Mouse (Mus musculus) midbrain, postnatal 0 days (tissue): Measurements from ENCODE around the gene Tns3. TPM values are rescaled to one million over a fixed set of nuclear protein-coding genes. Genes with fewer than 3 reads are reported as not detected.
A peak's percentile ranks its signal among the peaks of the same experiment; 100 is the strongest.
"Not testable (repeated sequence)": the region's sequence is repeated elsewhere in the genome, so short reads cannot be mapped to it uniquely, and the experiment has no call there.

ENCODE experiments used
- ATAC-seq: fragments of 200-750 bp; cut with Nextera tagmentation; 2 replicates; pipeline ENCODE4 v1.8.0; 2017; ENCODE audit warnings: moderate number of reproducible peaks, mild to moderate bottlenecking, moderate TSS enrichment, moderate library complexity; ENCODE audit not compliant: low FRiP score
- DNase-seq: peaks from one replicate; pipeline ENCODE4 v3.0.0-alpha.2; 2015; ENCODE audit warnings: low spot score
- H3K27ac ChIP-seq: fragments of 300-500 bp; sonication (generic); 2 replicates; pipeline ENCODE4 v1.5.1; 2014; ENCODE audit warnings: low read depth, mild to moderate bottlenecking, low read length, mixed read lengths
- H3K27me3 ChIP-seq: fragments of 300-500 bp; sonication (generic); 2 replicates; pipeline ENCODE4 v1.6.1; 2014; ENCODE audit warnings: low read length, control low read depth, mixed read lengths; ENCODE audit not compliant: insufficient read depth
- H3K36me3 ChIP-seq: fragments of 300-500 bp; sonication (generic); 2 replicates; pipeline ENCODE4 v1.6.1; 2014; ENCODE audit warnings: low read length, control low read depth, mixed read lengths; ENCODE audit not compliant: insufficient read depth
- H3K4me1 ChIP-seq: fragments of 300-500 bp; sonication (generic); 2 replicates; pipeline ENCODE4 v1.6.1; 2014; ENCODE audit warnings: mild to moderate bottlenecking, control low read depth, antibody characterized with exemption, low read length, mixed read lengths; ENCODE audit not compliant: insufficient read depth
- H3K4me2 ChIP-seq: fragments of 300-500 bp; sonication (generic); 2 replicates; pipeline ENCODE4 v1.6.1; 2014; ENCODE audit warnings: low read depth, mild to moderate bottlenecking, low read length, mixed read lengths; ENCODE audit not compliant: poor library complexity, severe bottlenecking
- H3K4me3 ChIP-seq: fragments of 300-500 bp; sonication (generic); 2 replicates; pipeline ENCODE4 v1.5.1; 2014; ENCODE audit warnings: low read depth, mild to moderate bottlenecking, low read length, moderate library complexity
- H3K9ac ChIP-seq: fragments of 300-500 bp; sonication (generic); replicated peaks from 2 replicates; pipeline ENCODE4 v1.6.1; 2014; ENCODE audit warnings: mild to moderate bottlenecking, low read length, moderate library complexity, mixed read lengths; ENCODE audit not compliant: poor library complexity, severe bottlenecking
- H3K9me3 ChIP-seq: fragments of 300-500 bp; sonication (generic); 2 replicates; pipeline ENCODE4 v1.6.1; 2016; ENCODE audit warnings: low read length, control low read depth
- CTCF ChIP-seq: IDR thresholded peaks from 2 replicates; pipeline ENCODE4 v1.5.1; 2016; ENCODE audit warnings: antibody characterized with exemption, mild to moderate bottlenecking
- WGBS: fragments of 180-500 bp; shearing (Covaris S2); extraction: QIAGEN DNeasy Blood & Tissue Kit; methylation state at CpG from one replicate; pipeline ENCODE4 v1.1.7; 2014; 5-methylcytosine and 5-hydroxymethylcytosine counted together
- polyA plus RNA-seq: library from polyadenylated mRNA; unstranded; fragments of >200 nt; fragmentation: Nextera tagmentation; extraction: Ambion mirVana; gene quantifications from 2 replicates; pipeline ENCODE4 v1.2.1, GENCODE M21; 2015
- total RNA-seq: library from RNA; depleted of rRNA; stranded (reverse); fragments of >200 nt; gene quantifications from 2 replicates; pipeline ENCODE4 v1.2.3, GENCODE M21; 2014

The Tns3 gene
- total and polyA plus RNA-seq, 2 experiments from 2014 or later = 4.9 to 38.7 TPM

DNA sequence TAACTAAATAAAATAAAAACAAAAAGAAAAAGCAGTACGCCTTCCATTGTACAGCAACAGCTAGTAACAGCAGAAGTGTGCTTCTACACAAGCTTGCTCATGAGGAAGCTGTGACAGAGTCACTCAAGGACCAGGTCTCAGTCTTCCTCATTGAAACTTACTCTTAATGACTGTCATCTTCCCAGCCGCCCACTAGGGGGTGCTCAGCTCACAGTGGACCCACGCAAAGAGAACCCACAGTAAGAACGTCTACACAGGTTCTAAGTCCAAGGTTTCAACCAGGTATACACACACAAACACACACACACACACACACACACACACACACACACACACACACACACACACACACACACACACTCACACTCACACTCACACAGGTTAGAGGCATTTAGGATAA lies 129.4 kb downstream of the Tns3 start:
- DNase-seq = peak; percentile 73
- H3K27me3 ChIP-seq = no peaks in the 10 kb centered on the region
- H3K4me1 ChIP-seq = peaks cover 9% of the 10 kb centered on the region; the same call in 1 of the 2 replicates
- 21% methylated on average over 4 of the region's 4 CpGs for WGBS
- no peak overlapping the region for H3K27ac ChIP-seq
- no peak overlapping the region for H3K4me3 ChIP-seq
- H3K9ac ChIP-seq = no peak overlapping the region
- ATAC-seq = no peak
- no peak overlapping the region for H3K4me2 ChIP-seq
- H3K36me3 ChIP-seq = no peaks in the 10 kb centered on the region
- TF ChIP-seq CTCF = peak; percentile 89
- no peaks in the 10 kb centered on the region for H3K9me3 ChIP-seq

DNA sequence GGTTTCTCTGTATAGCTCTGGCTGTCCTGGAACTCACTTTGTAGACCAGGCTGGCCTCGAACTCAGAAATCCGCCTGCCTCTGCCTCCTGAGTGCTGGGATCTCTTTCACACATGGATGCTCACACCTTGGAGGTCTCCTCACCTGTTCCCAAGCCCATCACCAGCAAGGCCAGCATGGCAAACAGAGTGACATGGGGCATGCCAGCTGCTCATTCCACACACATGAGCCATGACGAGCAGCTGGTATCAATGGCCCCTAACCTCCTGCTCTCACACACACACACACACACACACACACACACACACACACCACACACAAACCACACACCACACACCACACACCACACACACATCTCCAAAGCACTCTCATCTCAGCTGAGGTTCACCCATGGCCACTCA lies 131.6 kb downstream of the Tns3 start:
- H3K4me1 ChIP-seq, DNase-seq, H3K36me3 ChIP-seq, ATAC-seq, H3K4me2 ChIP-seq, H3K27me3 ChIP-seq, H3K4me3 ChIP-seq, H3K9ac ChIP-seq, H3K27ac ChIP-seq, H3K9me3 ChIP-seq: not testable (repeated sequence)
- WGBS = 95% methylated on average over 3 of the region's 3 CpGs

DNA sequence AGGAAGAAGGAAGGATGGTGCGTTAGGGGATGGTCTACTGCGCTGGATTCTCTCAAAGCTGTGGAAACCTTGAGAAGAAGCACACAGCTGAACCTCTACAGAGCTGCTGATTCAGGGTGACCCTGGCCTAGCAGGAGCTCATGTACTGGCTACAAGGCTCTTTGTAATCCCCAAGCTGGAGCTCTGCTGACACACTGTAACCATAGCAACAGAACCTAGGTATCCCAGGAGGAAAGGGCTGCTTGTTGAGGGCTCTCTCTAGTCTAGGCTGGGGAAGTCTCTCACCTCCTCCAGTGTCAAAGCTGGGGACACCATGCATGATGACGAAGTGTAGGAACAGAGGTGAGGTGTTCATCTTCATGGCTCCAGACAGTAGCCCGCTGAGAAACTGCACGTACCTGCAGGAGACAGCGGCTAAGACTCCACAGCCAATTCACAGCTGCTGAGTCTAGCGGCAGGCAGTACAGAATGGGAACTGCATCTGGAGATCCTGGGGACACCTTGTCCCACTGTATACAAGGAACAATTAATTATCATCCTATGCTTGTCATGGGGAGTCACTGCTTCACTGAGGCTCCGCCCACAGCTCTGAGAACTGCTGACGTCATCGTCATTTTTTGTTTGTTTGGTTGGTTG lies 132.1 kb downstream of the Tns3 start:
- Histone ChIP-seq H3K4me3 (no peak overlapping the region), H3K9me3 (no peaks in the 10 kb centered on the region), H3K27ac (no peak overlapping the region), H3K4me2 (no peak overlapping the region), H3K36me3 (no peaks in the 10 kb centered on the region), H3K9ac (no peak overlapping the region), H3K4me1 (peaks cover 9% of the 10 kb centered on the region; the same call in 1 of the 2 replicates), H3K27me3 (no peaks in the 10 kb centered on the region)
- ATAC-seq = peak; percentile 77
- no peak for TF ChIP-seq CTCF
- 74% methylated on average over 10 of the region's 10 CpGs for WGBS
- DNase-seq = peak; percentile 64

DNA sequence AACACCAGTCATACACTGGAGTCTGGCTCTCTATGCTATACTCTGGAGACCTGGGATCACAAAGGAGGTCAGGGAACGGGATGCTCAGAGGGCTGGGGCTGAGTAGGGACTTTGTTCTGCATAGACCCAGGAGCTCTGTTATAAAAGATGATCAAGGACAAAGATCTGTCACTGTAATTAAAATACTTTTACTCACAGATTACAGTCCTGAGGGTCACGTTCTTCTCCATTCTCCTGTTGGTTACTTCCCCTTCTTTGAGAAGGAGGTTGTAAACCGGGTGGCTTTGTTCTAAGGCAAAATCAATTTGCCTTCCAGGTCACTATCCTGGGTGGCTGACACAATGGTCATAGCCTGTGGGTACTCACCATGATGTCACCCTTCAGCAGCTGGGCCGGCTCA lies 133.8 kb downstream of the Tns3 start:
- no peak for TF ChIP-seq CTCF
- no peaks in the 10 kb centered on the region for H3K27me3 ChIP-seq
- H3K4me2 ChIP-seq = no peak overlapping the region
- peaks cover 9% of the 10 kb centered on the region; the same call in 1 of the 2 replicates for H3K4me1 ChIP-seq
- ATAC-seq (no peak), DNase-seq (no peak)
- no peak overlapping the region for H3K4me3 ChIP-seq
- no peak overlapping the region for H3K27ac ChIP-seq
- WGBS = 71% methylated on average over 4 of the region's 4 CpGs
- H3K9ac ChIP-seq = no peak overlapping the region
- no peaks in the 10 kb centered on the region for H3K9me3 ChIP-seq
- H3K36me3 ChIP-seq = no peaks in the 10 kb centered on the region

DNA sequence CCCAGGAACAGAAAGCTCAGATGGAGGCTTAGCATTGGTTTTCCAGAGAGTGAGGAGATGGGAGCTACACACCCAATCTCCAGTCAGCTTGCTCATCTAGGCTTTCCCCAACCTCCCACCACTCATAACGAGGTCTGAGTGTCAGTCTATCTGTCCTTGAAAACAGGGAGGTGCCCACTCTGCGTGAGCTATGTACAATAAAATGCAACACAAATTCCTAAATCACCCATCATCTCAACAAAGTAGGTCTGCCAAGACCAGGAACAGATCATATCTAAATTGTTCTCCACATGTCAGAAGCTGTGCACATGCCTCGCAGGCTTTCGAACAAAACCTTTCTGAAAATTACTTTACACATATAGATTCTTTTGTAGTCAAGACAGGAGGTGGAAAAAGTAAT lies 134.3 kb downstream of the Tns3 start:
- no peak overlapping the region for H3K9ac ChIP-seq
- no peak overlapping the region for H3K4me2 ChIP-seq
- no peak overlapping the region for H3K4me3 ChIP-seq
- no peaks in the 10 kb centered on the region for H3K27me3 ChIP-seq
- DNase-seq (no peak), ATAC-seq (no peak)
- no peak overlapping the region for H3K27ac ChIP-seq
- peaks cover 9% of the 10 kb centered on the region; the same call in 1 of the 2 replicates for H3K4me1 ChIP-seq
- no peaks in the 10 kb centered on the region for H3K9me3 ChIP-seq
- no peak for TF ChIP-seq CTCF
- 88% methylated on average over 4 of the region's 4 CpGs for WGBS
- no peaks in the 10 kb centered on the region for H3K36me3 ChIP-seq

DNA sequence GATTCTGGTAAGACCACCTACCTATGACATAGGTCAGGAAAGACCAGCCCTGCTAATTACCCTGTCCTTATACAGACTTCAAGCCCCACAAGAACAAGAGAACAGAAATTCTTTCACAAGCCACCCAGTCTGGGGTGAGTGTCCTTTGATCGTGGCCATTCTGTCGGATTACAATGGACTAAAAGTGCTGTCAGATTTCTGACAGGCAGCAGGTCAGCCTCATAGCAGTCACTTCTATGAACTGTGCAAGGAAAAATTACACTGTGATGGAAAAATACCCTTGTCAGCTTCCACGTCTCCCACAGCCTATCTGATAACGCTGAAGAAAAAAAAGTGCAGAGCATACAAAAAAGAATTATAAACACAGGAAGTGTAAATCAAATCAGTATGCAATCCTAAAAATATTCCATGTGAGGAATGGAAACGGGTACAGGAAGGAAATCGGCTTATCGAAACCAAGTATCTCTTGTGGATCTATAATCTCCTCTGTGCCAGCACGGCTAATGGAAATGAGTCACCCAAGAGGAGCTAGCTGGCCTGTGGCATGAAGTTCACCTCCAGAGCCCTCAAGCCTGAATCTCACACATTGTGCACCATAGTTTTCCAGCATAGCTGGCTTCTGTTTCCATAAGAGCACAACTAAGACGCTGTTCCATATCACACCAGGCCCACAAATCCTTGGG lies 138.7 kb downstream of the Tns3 start:
- no peaks in the 10 kb centered on the region for H3K36me3 ChIP-seq
- H3K4me3 ChIP-seq = no peak overlapping the region
- 0 out of 2 replicates have a peak, but pooled peaks cover 3% of the 10 kb centered on the region for H3K4me1 ChIP-seq
- WGBS = 59% methylated on average over 9 of the region's 9 CpGs
- DNase-seq (no peak), ATAC-seq (no peak)
- no peak overlapping the region for H3K27ac ChIP-seq
- H3K27me3 ChIP-seq = no peaks in the 10 kb centered on the region
- no peak for TF ChIP-seq CTCF
- no peak overlapping the region for H3K9ac ChIP-seq
- H3K9me3 ChIP-seq = no peaks in the 10 kb centered on the region
- H3K4me2 ChIP-seq = no peak overlapping the region
